Mouse (Mus musculus) heart, embryonic 15.5 days (tissue): ENCODE measurements around the gene Mvb12a. TPM values are rescaled to one million over a fixed set of nuclear protein-coding genes. Genes with fewer than 3 reads are reported as not detected.

Experiments used
- ATAC-seq: fragments of 200-750 bp; cut with Nextera tagmentation; replicated peaks from 2 replicates; pipeline ENCODE4 v1.8.0; 2017; ENCODE audit warnings: low read depth, moderate TSS enrichment; ENCODE audit not compliant: insufficient number of reproducible peaks, insufficient read depth, low FRiP score
- H3K27ac ChIP-seq: fragments of 300-500 bp; sonication (generic); 2 replicates; pipeline ENCODE4 v1.5.1; 2015; ENCODE audit warnings: mild to moderate bottlenecking, inconsistent platforms
- H3K27me3 ChIP-seq: fragments of 300-500 bp; sonication (generic); 2 replicates; pipeline ENCODE4 v1.6.1; 2015; ENCODE audit warnings: inconsistent platforms
- H3K36me3 ChIP-seq: fragments of 300-500 bp; sonication (generic); 2 replicates; pipeline ENCODE4 v1.6.1; 2015; ENCODE audit warnings: mild to moderate bottlenecking, inconsistent platforms
- H3K4me1 ChIP-seq: fragments of 300-500 bp; sonication (generic); replicated peaks from 2 replicates; pipeline ENCODE4 v1.6.1; 2015; ENCODE audit warnings: inconsistent platforms
- H3K4me2 ChIP-seq: fragments of 300-500 bp; sonication (generic); 2 replicates; pipeline ENCODE4 v1.6.1; 2015; ENCODE audit warnings: inconsistent platforms, mild to moderate bottlenecking, moderate library complexity
- H3K4me3 ChIP-seq: fragments of 300-500 bp; sonication (generic); 2 replicates; pipeline ENCODE4 v1.5.1; 2015; ENCODE audit warnings: mild to moderate bottlenecking, inconsistent platforms
- H3K9ac ChIP-seq: fragments of 300-500 bp; sonication (generic); 2 replicates; pipeline ENCODE4 v1.6.1; 2015; ENCODE audit warnings: mild to moderate bottlenecking, inconsistent platforms
- H3K9me3 ChIP-seq: fragments of 300-500 bp; sonication (generic); replicated peaks from 2 replicates; pipeline ENCODE4 v1.6.1; 2016; ENCODE audit warnings: inconsistent platforms
- WGBS: fragments of 180-500 bp; shearing (Covaris S2); methylation state at CpG from one replicate; pipeline ENCODE4 v1.1.7; 2015; ENCODE audit warnings: mixed read lengths; 5-methylcytosine and 5-hydroxymethylcytosine counted together
- polyA plus RNA-seq: library from polyadenylated mRNA; unstranded; fragments of >200 nt; fragmentation: Nextera tagmentation; extraction: Ambion mirVana; gene quantifications from 2 replicates; pipeline ENCODE4 v1.2.1, GENCODE M21; 2015

Gene Mvb12a
- polyA plus RNA-seq = 51.1 and 65.2 TPM in 2 replicates

- peak; percentile 94 for ATAC-seq
- Histone ChIP-seq H3K27ac (peak within 1 kb of the TSS; percentile 69), H3K4me3 (peak within 1 kb of the TSS; percentile 98), H3K9me3 (no peaks in the 10 kb centered on the region), H3K36me3 (peaks cover 17% of the 10 kb centered on the region; the same call in 1 of the 2 replicates), H3K4me1 (peaks cover 14% of the 10 kb centered on the region), H3K4me2 (peak within 1 kb of the TSS; percentile 94), H3K27me3 (no peaks in the 10 kb centered on the region), H3K9ac (peak within 1 kb of the TSS; percentile 86)
- 0% methylated on average over 55 of the region's 55 CpGs for WGBS
These were observed at the start of gene Mvb12a for GRCm38 (mm10) chr8:71542632-71543343. Gene Mvb12a (plus strand): TSS chr8:71542922.

GRCm38 (mm10) chr8:71495039-71495438 lies 47.7 kb upstream of the Mvb12a start:
- peaks cover 24% of the 10 kb centered on the region for H3K36me3 ChIP-seq
- WGBS = 17% methylated on average over 16 of the region's 16 CpGs
- ATAC-seq = peak; percentile 61
- H3K27me3 ChIP-seq = no peaks in the 10 kb centered on the region
- H3K4me2 ChIP-seq = peak overlapping the region; percentile 55
- H3K27ac ChIP-seq = peak overlapping the region; percentile 71
- no peaks in the 10 kb centered on the region for H3K9me3 ChIP-seq
- H3K4me3 ChIP-seq = 0 out of 2 replicates have a peak overlapping the region, but pooled peaks have one; percentile 23
- no peak overlapping the region for H3K9ac ChIP-seq
- H3K4me1 ChIP-seq = peaks cover 45% of the 10 kb centered on the region

- ATAC-seq = no peak
- no peak overlapping the region for H3K9ac ChIP-seq
These were observed 46.9 kb upstream of the Mvb12a start for GRCm38 (mm10) chr8:71495811-71496210.

GRCm38 (mm10) chr8:71496481-71496880 lies 46.2 kb upstream of the Mvb12a start:
- 35% methylated on average over 11 of the region's 11 CpGs for WGBS
- Histone ChIP-seq H3K4me2 (no peak overlapping the region), H3K9ac (no peak overlapping the region), H3K27me3 (no peaks in the 10 kb centered on the region), H3K36me3 (peaks cover 18% of the 10 kb centered on the region), H3K4me3 (no peak overlapping the region), H3K27ac (peak overlapping the region; percentile 71), H3K4me1 (peaks cover 45% of the 10 kb centered on the region), H3K9me3 (no peaks in the 10 kb centered on the region)
- ATAC-seq = peak; percentile 50

More at GRCm38 (mm10) chr8:71495811-71496210, 46.9 kb upstream of the Mvb12a start:
- H3K4me3 ChIP-seq = no peak overlapping the region
- H3K27ac ChIP-seq = peak overlapping the region; percentile 71
- 83% methylated on average over 5 of the region's 5 CpGs for WGBS
- no peaks in the 10 kb centered on the region for H3K27me3 ChIP-seq
- peaks cover 24% of the 10 kb centered on the region for H3K36me3 ChIP-seq
- peaks cover 45% of the 10 kb centered on the region for H3K4me1 ChIP-seq
- no peaks in the 10 kb centered on the region for H3K9me3 ChIP-seq
- H3K4me2 ChIP-seq = 0 out of 2 replicates have a peak overlapping the region, but pooled peaks have one; percentile 55

- Histone ChIP-seq H3K9ac (no peak overlapping the region), H3K4me1 (peaks cover 45% of the 10 kb centered on the region)
- 90% methylated on average over 1 of the region's 1 CpGs for WGBS
These were observed 45.6 kb upstream of the Mvb12a start for GRCm38 (mm10) chr8:71497077-71497645.

GRCm38 (mm10) chr8:71497881-71498501 lies 44.7 kb upstream of the Mvb12a start:
- ATAC-seq = no peak
- no peaks in the 10 kb centered on the region for H3K27me3 ChIP-seq

More at GRCm38 (mm10) chr8:71497077-71497645, 45.6 kb upstream of the Mvb12a start:
- H3K27ac ChIP-seq = peak overlapping the region; percentile 71
- peaks cover 13% of the 10 kb centered on the region for H3K36me3 ChIP-seq
- no peak overlapping the region for H3K4me2 ChIP-seq
- ATAC-seq = no peak
- H3K9me3 ChIP-seq = no peaks in the 10 kb centered on the region
- H3K4me3 ChIP-seq = no peak overlapping the region
- H3K27me3 ChIP-seq = no peaks in the 10 kb centered on the region

GRCm38 (mm10) chr8:71498816-71499690 lies 43.7 kb upstream of the Mvb12a start:
- Histone ChIP-seq H3K9me3 (no peaks in the 10 kb centered on the region), H3K27ac (peak overlapping the region; percentile 62), H3K4me1 (peaks cover 45% of the 10 kb centered on the region), H3K27me3 (no peaks in the 10 kb centered on the region), H3K9ac (no peak overlapping the region), H3K4me2 (peak overlapping the region; percentile 19; the same call in 1 of the 2 replicates), H3K4me3 (no peak overlapping the region), H3K36me3 (peaks cover 1% of the 10 kb centered on the region; the same call in 1 of the 2 replicates)
- 27% methylated on average over 16 of the region's 16 CpGs for WGBS
- peak; percentile 14 for ATAC-seq

More at GRCm38 (mm10) chr8:71497881-71498501, 44.7 kb upstream of the Mvb12a start:
- Histone ChIP-seq H3K9me3 (no peaks in the 10 kb centered on the region), H3K9ac (no peak overlapping the region), H3K36me3 (peaks cover 5% of the 10 kb centered on the region; the same call in 1 of the 2 replicates), H3K4me2 (peak overlapping the region; percentile 14; the same call in 1 of the 2 replicates), H3K4me1 (peaks cover 45% of the 10 kb centered on the region), H3K4me3 (no peak overlapping the region), H3K27ac (peak overlapping the region; percentile 71)
- 22% methylated on average over 15 of the region's 15 CpGs for WGBS

GRCm38 (mm10) chr8:71504349-71504748 lies 38.4 kb upstream of the Mvb12a start:
- 84% methylated on average over 4 of the region's 4 CpGs for WGBS
- no peaks in the 10 kb centered on the region for H3K9me3 ChIP-seq
- H3K36me3 ChIP-seq = no peaks in the 10 kb centered on the region
- H3K4me2 ChIP-seq = no peak overlapping the region
- no peak for ATAC-seq
- peaks cover 43% of the 10 kb centered on the region for H3K27me3 ChIP-seq
- no peak overlapping the region for H3K27ac ChIP-seq
- no peak overlapping the region for H3K4me3 ChIP-seq
- H3K4me1 ChIP-seq = peaks cover 25% of the 10 kb centered on the region
- H3K9ac ChIP-seq = no peak overlapping the region

GRCm38 (mm10) chr8:71505326-71505725 lies 37.4 kb upstream of the Mvb12a start:
- H3K27me3 ChIP-seq = peaks cover 53% of the 10 kb centered on the region
- H3K4me1 ChIP-seq = peaks cover 19% of the 10 kb centered on the region
- ATAC-seq = no peak
- no peak overlapping the region for H3K27ac ChIP-seq
- no peak overlapping the region for H3K4me2 ChIP-seq
- no peaks in the 10 kb centered on the region for H3K9me3 ChIP-seq
- no peak overlapping the region for H3K4me3 ChIP-seq
- 91% methylated on average over 4 of the region's 4 CpGs for WGBS
- no peaks in the 10 kb centered on the region for H3K36me3 ChIP-seq
- H3K9ac ChIP-seq = no peak overlapping the region

- Histone ChIP-seq H3K4me2 (no peak overlapping the region), H3K4me3 (no peak overlapping the region), H3K36me3 (no peaks in the 10 kb centered on the region), H3K4me1 (peaks cover 19% of the 10 kb centered on the region), H3K9ac (no peak overlapping the region), H3K27me3 (peaks cover 60% of the 10 kb centered on the region), H3K9me3 (no peaks in the 10 kb centered on the region), H3K27ac (no peak overlapping the region)
- 74% methylated on average over 4 of the region's 4 CpGs for WGBS
- no peak for ATAC-seq
These were observed 36.7 kb upstream of the Mvb12a start for GRCm38 (mm10) chr8:71505979-71506378.
